Comparison of ENCODE assay signal across 27 mouse cellular contexts in the genomic region with DNA sequence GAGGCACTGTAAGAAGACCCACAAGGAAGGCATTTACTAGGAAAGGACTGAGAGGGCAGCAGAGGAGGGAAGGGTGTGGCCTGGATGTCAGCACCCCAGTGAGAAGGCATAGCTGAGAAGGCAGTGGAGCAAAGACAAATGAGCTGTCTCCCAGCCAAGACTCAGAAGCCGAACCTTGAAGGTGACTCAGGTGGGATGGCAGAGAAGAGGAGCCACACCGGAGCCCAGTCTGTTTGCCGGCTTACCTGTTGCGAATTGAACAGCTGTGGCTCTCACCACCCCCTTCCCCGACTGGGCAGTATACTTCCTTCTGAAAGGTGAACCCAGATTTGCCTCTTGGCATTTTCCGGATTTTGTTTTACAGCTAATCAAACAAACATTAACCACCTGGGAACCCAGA.
DNase-seq lines count a peak whose midpoint lies in the region; ATAC-seq lines count a peak whose summit lies in the region.
"Had no signal": no experiment of that assay in that cellular context is flagged by ENCODE, and none has a peak within 500 bp of the region (broad histone marks: within the 10 kb centered on the region; RNA-seq: fewer than 3 reads in every experiment).

No protein-coding gene starts in this region.

- H3K36me3 ChIP-seq in kidney, embryonic 16.5 days (ENCODE audit: insufficient read depth, low read length) = no peaks in the 10 kb centered on the region
- H3K36me3 ChIP-seq: hindbrain, embryonic 10.5 days; hindbrain, embryonic 15.5 days; limb, embryonic 10.5 days; limb, embryonic 15.5 days; liver, embryonic 13.5 days; midbrain, embryonic 12.5 days; neural tube, embryonic 12.5 days had no signal

- no peaks in the 10 kb centered on the region for H3K9me3 ChIP-seq in kidney, embryonic 16.5 days (ENCODE audit: low read length)
- H3K9me3 ChIP-seq: forebrain, embryonic 13.5 days; hindbrain, embryonic 10.5 days; hindbrain, embryonic 15.5 days; limb, embryonic 10.5 days; limb, embryonic 15.5 days; liver, embryonic 13.5 days; midbrain, embryonic 12.5 days; neural tube, embryonic 12.5 days had no signal

- H3K27ac ChIP-seq in kidney, embryonic 16.5 days (ENCODE audit: low read length) = no peak overlapping the region
- H3K27ac ChIP-seq: forebrain, embryonic 13.5 days; gastrocnemius, adult 2 months; hindbrain, embryonic 10.5 days; hindbrain, embryonic 15.5 days; limb, embryonic 10.5 days; limb, embryonic 15.5 days; liver, embryonic 13.5 days; midbrain, embryonic 12.5 days; neural tube, embryonic 12.5 days had no signal

- no peak overlapping the region for H3K4me3 ChIP-seq in kidney, embryonic 16.5 days (ENCODE audit: low read length)
- H3K4me3 ChIP-seq: forebrain, embryonic 13.5 days; gastrocnemius, adult 2 months; hindbrain, embryonic 10.5 days; hindbrain, embryonic 15.5 days; limb, embryonic 10.5 days; limb, embryonic 15.5 days; liver, embryonic 13.5 days; megakaryocyte, embryonic 14.5 days; midbrain, embryonic 12.5 days; myocyte; neural tube, embryonic 12.5 days had no signal

- H3K4me1 ChIP-seq in kidney, embryonic 16.5 days (ENCODE audit: insufficient read depth, low read length) = peaks cover 13% of the 10 kb centered on the region
- H3K4me1 ChIP-seq: forebrain, embryonic 13.5 days; limb, embryonic 15.5 days; liver, embryonic 13.5 days; megakaryocyte, embryonic 14.5 days; midbrain, embryonic 12.5 days had no signal

- ATAC-seq in kidney, embryonic 16.5 days (ENCODE audit: low FRiP score, low TSS enrichment) = peak; percentile 51; the same call in 1 of the 2 replicates
- ATAC-seq: CD4-positive, CD25-positive, alpha-beta regulatory T cell, adult 4 months; forebrain, embryonic 13.5 days; inflammation-experienced regulatory T-cells, adult 6 months; lung, postnatal 0 days had no signal

- peak; percentile 49 for DNase-seq in cerebellum, adult 9-10 months
- no peak for DNase-seq in cerebellum, adult 8-10 months
- no peak for DNase-seq in kidney, adult 11 months
- DNase-seq in cerebellum, postnatal 10 days = peak; percentile 39 to 41
- no peak for DNase-seq in gastrocnemius, postnatal 10 days
- DNase-seq in frontal cortex, postnatal 10 days (ENCODE audit: low spot score in 2 of 2) = no peak
- DNase-seq: adrenal gland, postnatal 25 days; gastrocnemius, adult 2 months; heart, postnatal 14 days; layer of hippocampus, adult 9-11 months; liver, embryonic 13.5 days; lung, adult 18-20 months; lung, postnatal 4 days; thymus, postnatal 4 days had no signal

- H3K9ac ChIP-seq in kidney, embryonic 16.5 days (replicated peaks; ENCODE audit: low read length) = no peak overlapping the region
- H3K9ac ChIP-seq: forebrain, embryonic 13.5 days; hindbrain, embryonic 15.5 days; limb, embryonic 15.5 days; liver, embryonic 13.5 days; midbrain, embryonic 12.5 days; neural tube, embryonic 12.5 days had no signal

- no peak overlapping the region; the same call in 1 of the 2 replicates for H3K4me2 ChIP-seq in kidney, embryonic 16.5 days (replicated peaks; ENCODE audit: low read depth, low read length)
- H3K4me2 ChIP-seq: forebrain, embryonic 13.5 days; hindbrain, embryonic 15.5 days; limb, embryonic 15.5 days; liver, embryonic 13.5 days; midbrain, embryonic 12.5 days; neural tube, embryonic 12.5 days had no signal

- no peaks in the 10 kb centered on the region for H3K27me3 ChIP-seq in kidney, embryonic 16.5 days (ENCODE audit: insufficient read depth, low read length)
- H3K27me3 ChIP-seq: forebrain, embryonic 13.5 days; hindbrain, embryonic 15.5 days; limb, embryonic 15.5 days; liver, embryonic 13.5 days; megakaryocyte, embryonic 14.5 days; midbrain, embryonic 12.5 days; neural tube, embryonic 12.5 days had no signal

- WGBS in kidney, embryonic 16.5 days = 36% methylated on average over 6 of the region's 6 CpGs

Comparison
In these comparisons a context has a peak if more than half of its experiments do, and no peak if none do; other contexts are left out.
1. DNase-seq: peak in cerebellum, adult 9-10 months (single experiment) and cerebellum, postnatal 10 days (2 of 2); none in cerebellum, adult 8-10 months (single experiment), kidney, adult 11 months (single experiment), gastrocnemius, postnatal 10 days (single experiment) and frontal cortex, postnatal 10 days (0 of 2).